Mouse (Mus musculus): ENCODE data around the gene Olfr984.

Olfr984 gene

DNA sequence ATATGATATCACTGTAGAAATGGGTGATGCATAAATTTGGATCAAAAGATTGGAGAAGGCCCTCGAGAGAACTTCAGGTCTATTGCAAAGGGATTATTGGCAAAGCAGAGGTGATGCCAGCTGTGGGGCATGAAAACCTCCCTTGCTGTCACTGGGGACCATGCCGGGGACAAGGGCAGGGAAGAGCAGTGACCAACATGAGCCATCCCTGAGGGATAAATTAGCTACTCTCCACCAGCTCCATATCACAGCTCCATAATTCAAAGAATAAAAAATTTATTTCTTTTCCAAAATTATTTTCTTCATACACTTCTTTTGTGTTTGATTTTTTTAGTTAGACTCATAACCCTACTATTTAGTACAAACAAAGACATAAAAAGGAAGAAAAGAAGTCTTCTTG, at the start of gene Olfr984:
TSS of gene Olfr984 (minus strand) at position 101 of the 400 bp plus-strand sequence.
- no peak for DNase-seq (ENCODE audit: low spot score)

DNA sequence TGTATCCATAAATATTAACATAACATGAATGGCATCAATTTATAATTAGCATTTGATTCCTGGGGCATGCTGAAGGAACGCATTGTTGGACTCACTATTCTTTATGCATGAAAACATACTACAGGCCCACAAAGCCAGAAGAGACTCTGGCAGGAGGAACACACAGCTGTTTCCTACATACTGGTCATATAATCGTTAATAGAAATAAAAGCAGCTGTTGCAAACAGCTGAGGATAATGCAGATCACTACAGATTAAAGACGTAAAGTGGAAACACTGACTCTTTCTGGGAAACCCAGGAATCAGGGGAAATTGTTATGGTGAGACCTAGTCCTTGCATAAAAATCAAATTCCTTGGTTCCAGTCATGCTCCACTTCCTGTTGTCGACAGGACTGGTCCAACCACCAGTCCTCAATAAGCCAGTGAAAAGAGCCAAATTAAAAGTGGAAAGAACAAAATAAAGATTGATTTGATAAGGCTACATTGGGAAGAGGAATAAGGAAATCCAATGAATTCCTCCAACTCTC, 41.2 kb upstream of the Olfr984 start:
- no peak for DNase-seq (ENCODE audit: low spot score)

DNA sequence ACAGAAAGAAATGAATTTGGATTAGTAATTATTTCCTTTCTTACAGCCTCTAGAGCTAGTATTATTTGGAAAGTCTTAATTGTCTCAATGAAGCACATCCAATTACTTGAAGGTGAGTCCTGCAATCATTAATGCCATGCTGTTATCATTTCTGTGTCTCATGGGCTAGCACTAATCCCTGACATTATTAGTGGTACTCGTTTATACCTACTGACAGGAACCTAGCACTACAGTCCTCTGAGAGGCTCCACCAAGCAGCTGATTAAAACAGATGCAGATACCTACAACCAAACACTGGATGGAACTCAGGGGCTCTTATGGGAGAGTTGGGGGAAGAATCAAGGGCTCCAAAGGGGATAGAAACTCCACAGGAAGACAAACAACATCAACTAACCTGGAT, 27.5 kb upstream of the Olfr984 start:
- no peak for DNase-seq (ENCODE audit: low spot score)

DNA sequence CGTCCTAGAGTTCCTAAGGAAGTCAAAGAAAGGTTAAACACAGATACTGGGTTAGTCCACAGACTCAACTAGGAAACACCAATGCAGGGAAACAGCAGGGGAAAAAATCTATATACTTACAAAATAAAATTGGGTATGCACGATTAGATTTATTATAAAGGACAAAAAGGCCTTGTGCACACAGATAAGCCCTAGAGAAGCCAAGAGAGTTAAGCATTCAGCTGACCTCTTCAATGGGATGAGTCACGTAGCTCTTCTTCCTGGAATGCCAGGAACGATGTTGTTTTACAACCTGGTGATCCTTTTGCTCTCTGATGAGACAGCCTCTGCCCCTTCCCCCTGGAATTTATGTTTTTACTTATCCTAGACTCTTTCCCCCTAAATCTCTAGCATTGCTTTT, 25.5 kb upstream of the Olfr984 start:
- DNase-seq (ENCODE audit: low spot score), result no peak

DNA sequence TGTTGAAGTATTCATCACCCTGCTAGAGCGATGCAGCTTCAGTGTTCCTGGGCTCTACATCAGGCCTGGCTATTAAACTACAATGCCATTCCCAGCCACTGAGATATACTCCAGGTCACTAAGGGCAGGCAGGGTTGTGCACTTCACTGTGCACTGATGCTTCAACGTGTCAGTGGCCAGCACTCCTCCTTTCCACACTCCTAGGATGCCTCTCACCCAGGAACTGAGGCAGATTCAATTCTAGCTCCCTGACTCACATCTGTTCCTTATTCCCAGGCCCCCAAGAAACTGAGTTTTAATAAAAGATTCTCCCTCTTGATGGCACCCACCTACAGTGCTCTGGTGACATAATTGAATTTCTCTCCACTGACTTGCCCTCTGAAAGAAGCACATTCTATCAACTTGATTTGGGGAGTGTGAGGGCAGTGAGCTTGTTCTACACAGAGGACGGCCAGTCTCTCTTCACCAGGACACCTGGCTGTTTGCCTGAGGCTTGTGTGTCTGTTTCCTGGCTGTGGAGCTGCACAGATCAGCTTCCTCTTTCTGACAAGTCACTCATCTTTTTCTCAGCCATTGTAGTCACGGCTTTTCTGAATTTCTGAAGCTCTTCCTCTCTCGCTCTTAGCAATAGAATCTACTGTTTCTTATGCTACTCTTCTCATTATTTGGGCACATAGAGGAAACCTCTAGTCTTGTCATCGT, 23.1 kb upstream of the Olfr984 start:
- no peak for DNase-seq (ENCODE audit: low spot score)

DNA sequence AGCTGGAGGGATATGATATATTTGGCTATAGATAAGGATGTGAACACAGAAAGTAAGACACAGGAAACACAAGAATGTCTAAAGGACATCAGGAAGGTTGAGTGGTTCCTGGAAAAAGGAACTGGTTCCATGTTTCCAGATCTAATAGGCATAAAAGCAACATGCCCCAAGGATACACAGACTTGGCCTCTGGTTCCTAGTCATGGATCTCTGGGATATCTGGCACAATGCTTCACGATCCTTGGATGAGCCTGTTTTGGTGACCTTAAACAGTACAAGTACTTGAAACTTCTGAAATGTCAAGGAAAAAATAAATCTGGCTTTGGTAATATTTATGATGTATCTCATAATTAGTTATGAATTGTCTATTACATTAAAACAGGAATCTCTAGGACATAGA, 16.6 kb upstream of the Olfr984 start:
- no peak for DNase-seq (ENCODE audit: low spot score)

DNA sequence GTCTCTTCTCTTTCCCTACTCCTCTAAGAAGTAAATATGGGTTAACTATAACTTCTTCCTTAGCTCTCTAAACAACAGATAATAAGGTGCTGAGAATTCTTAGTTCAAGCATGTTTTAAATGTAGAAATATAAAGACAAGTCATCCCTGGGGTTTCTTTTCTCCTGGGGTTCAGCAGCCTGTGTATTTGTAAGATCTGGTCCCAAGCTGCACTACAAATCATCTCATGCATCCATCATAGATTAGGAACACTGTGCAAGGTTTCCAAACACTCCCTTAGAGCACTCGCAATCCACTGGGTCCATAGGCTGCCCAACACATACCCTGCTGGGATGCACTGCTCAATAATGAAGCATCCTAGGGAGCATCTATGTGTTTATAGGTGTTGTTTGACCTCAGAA, 16.1 kb upstream of the Olfr984 start, which contains the start of gene Olfr985:
TSS of gene Olfr985 (minus strand) at position 101 of the 400 bp plus-strand sequence.
- no peak for DNase-seq (ENCODE audit: low spot score)

DNA sequence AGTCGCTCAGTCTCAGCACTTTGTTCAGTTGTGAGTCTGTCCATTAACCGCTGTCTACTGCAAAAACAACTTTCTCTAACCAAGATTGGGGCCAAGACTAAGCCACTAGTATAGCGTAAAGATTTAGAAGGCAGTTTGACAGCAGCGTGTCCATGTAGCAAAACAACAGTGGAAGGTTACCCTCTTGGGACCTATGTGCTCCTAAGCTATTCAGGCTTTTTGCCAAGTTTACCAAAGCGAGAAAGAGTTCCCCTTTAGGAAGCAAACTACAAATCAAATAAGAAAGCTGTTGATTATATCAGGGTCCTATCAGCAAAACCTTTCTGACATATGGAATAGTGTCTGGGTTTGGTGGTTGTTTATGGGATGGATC, 3.3 kb upstream of the Olfr984 start:
- no peak for DNase-seq (ENCODE audit: low spot score)

DNA sequence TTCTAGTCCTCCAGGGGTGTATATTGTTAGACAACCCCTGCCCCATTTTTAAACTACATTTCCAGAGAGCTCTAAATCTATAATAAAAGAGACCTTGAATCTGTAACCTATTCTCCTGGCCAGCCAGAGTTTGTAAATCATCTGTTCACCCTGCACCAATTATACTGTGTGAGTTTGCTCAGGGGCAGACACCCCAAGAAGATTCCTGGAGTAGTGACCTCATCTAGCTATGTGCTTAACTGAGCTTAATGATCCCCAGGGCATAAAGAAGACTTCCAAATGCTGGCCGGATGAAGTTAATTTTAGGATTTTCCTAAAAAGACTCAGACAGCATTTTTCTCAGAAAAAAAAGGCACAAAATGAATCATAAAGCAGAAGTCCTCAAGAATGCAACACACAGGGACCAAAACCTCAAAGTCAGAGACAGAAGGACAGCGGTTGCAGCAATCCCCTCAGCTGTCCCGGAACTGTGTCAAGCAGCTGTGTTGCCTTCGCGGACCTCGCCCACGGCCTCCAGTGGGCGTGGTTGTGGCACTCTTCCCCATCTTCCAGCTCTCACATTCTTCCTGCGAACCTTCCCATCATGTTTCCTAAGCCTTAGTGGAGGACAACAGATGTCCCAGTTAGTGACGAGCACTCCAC, 2.8 kb upstream of the Olfr984 start:
- DNase-seq (ENCODE audit: low spot score), result peak; percentile 38

DNA sequence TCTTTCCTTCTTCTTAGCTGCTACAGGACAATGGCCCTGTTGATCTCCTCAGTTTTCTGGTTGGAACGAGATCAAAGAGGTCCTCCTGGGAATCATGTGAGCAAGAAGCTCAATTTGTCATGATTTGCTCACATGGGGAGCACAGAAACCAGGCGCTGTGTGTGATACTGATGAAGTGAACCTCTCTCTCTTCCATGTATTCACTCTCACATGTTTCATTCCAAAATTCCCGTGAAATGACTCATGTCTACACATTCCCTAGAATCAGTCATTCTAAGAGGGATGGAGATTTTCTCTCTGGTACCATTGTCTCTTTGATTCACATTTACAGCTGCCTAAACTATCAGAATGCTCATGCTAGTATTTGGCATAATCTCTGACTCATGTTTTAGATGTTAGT, 19.2 kb downstream of the Olfr984 start:
- no peak for DNase-seq (ENCODE audit: low spot score)

DNA sequence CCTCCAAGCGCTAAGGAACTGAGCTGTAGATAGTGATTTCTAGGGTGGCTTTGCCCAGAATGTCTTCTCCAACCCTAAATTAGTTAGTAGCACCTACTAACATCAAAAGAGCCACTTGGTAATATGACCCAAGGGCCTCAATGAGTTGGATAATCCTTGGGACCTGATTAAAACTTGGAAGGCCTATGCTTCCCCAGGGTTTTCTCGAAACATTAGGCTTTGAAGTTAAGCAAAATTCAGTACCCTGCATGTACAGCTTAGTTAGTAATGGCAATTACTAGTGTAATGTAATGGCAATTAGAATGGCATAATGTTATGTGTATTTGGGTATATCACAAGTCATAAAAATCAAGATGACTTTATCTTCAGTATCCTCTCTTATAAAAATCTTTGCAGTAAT, 20.5 kb downstream of the Olfr984 start, which contains the start of gene Olfr983:
TSS of gene Olfr983 (minus strand) at position 101 of the 400 bp plus-strand sequence.
- no peak for DNase-seq (ENCODE audit: low spot score)

DNA sequence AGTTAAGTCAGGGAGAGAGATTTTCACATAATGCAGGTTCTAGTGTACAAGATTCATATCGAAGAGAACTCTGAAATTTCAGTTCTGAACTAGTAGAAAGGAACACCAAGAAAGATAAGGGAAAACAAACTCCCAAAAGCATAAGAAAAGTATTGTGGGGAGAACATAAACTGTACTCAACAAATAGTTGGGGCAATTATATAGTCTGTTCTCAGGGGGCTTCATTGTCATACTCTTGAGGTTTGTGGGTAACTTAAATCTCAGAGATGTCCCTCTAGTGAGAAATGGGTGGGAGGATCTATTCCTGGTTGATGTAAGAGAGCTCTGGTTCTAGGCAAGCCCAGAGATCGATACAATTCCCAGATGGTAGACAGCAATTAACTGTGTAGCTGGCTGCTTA, 40.5 kb downstream of the Olfr984 start, which contains the start of gene Olfr982:
TSS of gene Olfr982 (plus strand) at position 301 of the 400 bp plus-strand sequence.
- DNase-seq (ENCODE audit: low spot score), result no peak

DNA sequence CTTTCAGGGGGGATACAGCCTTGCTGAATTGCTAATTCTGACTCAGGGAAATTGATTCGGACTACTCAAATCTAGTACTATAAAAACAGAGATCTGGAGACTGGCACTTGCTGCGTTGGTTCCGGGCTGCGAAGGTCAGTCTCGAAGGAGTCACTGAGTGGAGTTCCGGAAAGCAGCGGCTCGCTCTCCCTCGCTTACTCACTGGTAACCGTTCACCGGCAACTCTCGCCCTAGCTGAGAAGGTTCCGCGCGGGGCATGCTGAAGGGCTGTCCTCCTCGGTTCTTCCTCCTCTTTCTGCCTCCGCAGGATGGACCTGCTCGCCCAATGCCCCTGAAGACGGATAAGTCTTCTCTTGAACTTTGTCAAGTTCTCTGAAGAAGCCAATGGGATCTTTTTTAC, 63.9 kb downstream of the Olfr984 start:
- no peak for DNase-seq (ENCODE audit: low spot score)
